Mouse (Mus musculus) ES-E14 (cell line): ENCODE measurements at regions not wholly inside any gene's neighbourhood (a gene's known extent, or its start where the extent isn't known, plus 50 kb on each side); places are given as distances from the start of the nearest gene placed in this dataset.

ENCODE experiments used
- DNase-seq: peaks from one replicate; pipeline ENCODE4 v3.0.0-alpha.2; 2013; ENCODE audit warnings: low read depth, low spot score
- H3K27ac ChIP-seq: 2 replicates; pipeline ENCODE4 v1.5.1; 2012; ENCODE audit warnings: low read depth, mild to moderate bottlenecking, low read length, moderate library complexity, mixed read lengths; ENCODE audit not compliant: poor library complexity, insufficient read depth, severe bottlenecking
- H3K36me3 ChIP-seq: 2 replicates; pipeline ENCODE4 v1.6.1; 2012; ENCODE audit warnings: mild to moderate bottlenecking, low read length, moderate library complexity, mixed read lengths; ENCODE audit not compliant: control insufficient read depth, poor library complexity, insufficient read depth, severe bottlenecking
- H3K4me1 ChIP-seq, 2 experiments: fragments of 150-350 bp in 1 of 2; sonication (generic) in 1 of 2; 2 replicates each; pipeline ENCODE4 v1.6.1; 2012; ENCODE audit warnings: low read length in 2 of 2, mild to moderate bottlenecking in 1 of 2, mixed read lengths in 1 of 2; ENCODE audit not compliant: control insufficient read depth in 2 of 2, insufficient read depth in 2 of 2, poor library complexity in 1 of 2
- H3K4me3 ChIP-seq, 2 experiments: fragments of 150-350 bp in 1 of 2; sonication (generic) in 1 of 2; 2 replicates each; pipeline ENCODE4 v1.5.1; 2012; ENCODE audit warnings: low read length in 2 of 2, low read depth in 1 of 2, mild to moderate bottlenecking in 1 of 2, mixed read lengths in 1 of 2; ENCODE audit not compliant: insufficient read depth in 1 of 2, poor library complexity in 1 of 2, severe bottlenecking in 1 of 2
- H3K9ac ChIP-seq: 2 replicates; pipeline ENCODE4 v1.6.1; 2012; ENCODE audit warnings: low read depth, mild to moderate bottlenecking, low read length, mixed read lengths; ENCODE audit not compliant: poor library complexity, insufficient read depth, severe bottlenecking
- H3K9me3 ChIP-seq: fragments of 150-350 bp; sonication (generic); 2 replicates; pipeline ENCODE4 v1.6.1; 2012; ENCODE audit warnings: low read depth, mild to moderate bottlenecking, low read length; ENCODE audit not compliant: control insufficient read depth, insufficient read depth
- CHD2 ChIP-seq: IDR thresholded peaks from 2 replicates; pipeline ENCODE4 v1.6.1; 2014; ENCODE audit warnings: mild to moderate bottlenecking, low read depth, low read length, inconsistent platforms
- HCFC1 ChIP-seq: IDR thresholded peaks from 2 replicates; pipeline ENCODE4 v1.6.1; 2012; ENCODE audit warnings: low read length, inconsistent platforms, borderline replicate concordance; ENCODE audit not compliant: insufficient read depth
- MAFK ChIP-seq: IDR thresholded peaks from 2 replicates; pipeline ENCODE4 v1.6.1; 2014; ENCODE audit warnings: mild to moderate bottlenecking, low read depth, low read length, inconsistent platforms; ENCODE audit not compliant: insufficient read depth
- ZC3H11A ChIP-seq: IDR thresholded peaks from 2 replicates; pipeline ENCODE4 v1.6.1; 2012; ENCODE audit warnings: low read depth, mild to moderate bottlenecking, inconsistent platforms, low read length, borderline replicate concordance
- ZNF384 ChIP-seq: IDR thresholded peaks from 2 replicates; pipeline ENCODE4 v1.6.1; 2012; ENCODE audit warnings: low read depth, low read length, inconsistent platforms
- in situ Hi-C, 2 experiments: fragments of 600-800 bp; cut with MboI; formaldehyde crosslinking; loops; one replicate each; pipeline ENCODE4 v1.15.1; 2025; ENCODE audit warnings: low sequenced_read_pairs in 2 of 2, inconsistent platforms in 1 of 2; ENCODE audit not compliant: unreplicated experiment in 2 of 2

DNA sequence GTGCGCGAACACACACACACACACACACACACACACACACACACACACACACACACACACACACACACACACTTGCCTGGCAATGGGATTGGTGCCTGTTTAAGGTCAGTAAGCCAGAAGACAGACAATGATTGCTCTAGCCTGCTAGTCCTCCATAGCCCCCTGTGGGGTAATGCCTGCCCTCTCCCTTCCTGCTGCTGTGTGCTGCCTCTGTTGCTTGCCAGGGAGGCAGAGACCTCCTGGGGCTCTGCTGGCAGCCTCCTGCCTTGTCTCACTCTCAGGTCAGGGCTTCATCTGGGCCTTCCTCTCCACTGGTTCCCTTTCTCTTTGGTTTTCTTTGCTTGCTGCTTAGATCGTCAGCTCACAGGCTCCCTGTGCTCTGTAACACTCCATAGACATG, 225.6 kb downstream of the Igsf11 start:
- H3K4me1 ChIP-seq, result peaks cover 0 to 3% of the 10 kb centered on the region in 2 experiments; a peak in 1 of 4 replicates
- no peaks in the 10 kb centered on the region for H3K36me3 ChIP-seq
- H3K4me3 ChIP-seq, result no peak overlapping the region
- H3K27ac ChIP-seq, result no peak overlapping the region
- DNase-seq, result no peak
- TF ChIP-seq ZC3H11A, result no peak
- TF ChIP-seq MAFK, result no peak
- no peak for TF ChIP-seq HCFC1
- TF ChIP-seq CHD2, result no peak
- TF ChIP-seq ZNF384, result no peak
- H3K9me3 ChIP-seq, result no peaks in the 10 kb centered on the region
- no peak overlapping the region for H3K9ac ChIP-seq
- in situ Hi-C loops, result no loop called here

- TF ChIP-seq HCFC1, result no peak
- TF ChIP-seq ZC3H11A, result no peak
- TF ChIP-seq MAFK, result no peak
- TF ChIP-seq CHD2, result no peak
- TF ChIP-seq ZNF384, result no peak
- Histone ChIP-seq H3K36me3 (no peaks in the 10 kb centered on the region), H3K27ac (no peak overlapping the region), H3K4me3 (no peak overlapping the region), H3K9me3 (no peaks in the 10 kb centered on the region), H3K4me1 (peaks cover 0 to 3% of the 10 kb centered on the region in 2 experiments; a peak in 1 of 4 replicates), H3K9ac (no peak overlapping the region)
- no peak for DNase-seq
- in situ Hi-C loops, result no loop called here
These were observed 227.3 kb downstream of the Igsf11 start for GRCm38 (mm10) chr16:39119811-39120210.

GRCm38 (mm10) chr16:39123445-39123952, 231.0 kb downstream of the Igsf11 start:
- Histone ChIP-seq H3K9me3 (no peaks in the 10 kb centered on the region), H3K4me3 (no peak overlapping the region), H3K36me3 (no peaks in the 10 kb centered on the region), H3K9ac (no peak overlapping the region), H3K4me1 (no peaks in the 10 kb centered on the region), H3K27ac (no peak overlapping the region)
- no peak for TF ChIP-seq CHD2
- DNase-seq, result no peak
- in situ Hi-C loops, result no loop called here

GRCm38 (mm10) chr16:39132459-39132858, 240.0 kb downstream of the Igsf11 start:
- H3K4me1 ChIP-seq, result no peaks in the 10 kb centered on the region
- TF ChIP-seq HCFC1 (no peak), ZNF384 (no peak), MAFK (no peak), ZC3H11A (no peak), CHD2 (no peak)
- in situ Hi-C loops, result no loop called here

GRCm38 (mm10) chr16:39135777-39136176, 243.3 kb downstream of the Igsf11 start:
- Histone ChIP-seq H3K9ac (no peak overlapping the region), H3K36me3 (no peaks in the 10 kb centered on the region), H3K9me3 (no peaks in the 10 kb centered on the region), H3K4me3 (no peak overlapping the region), H3K27ac (no peak overlapping the region), H3K4me1 (no peaks in the 10 kb centered on the region)
- no peak for DNase-seq
- in situ Hi-C loops, result no loop called here
- no peak for TF ChIP-seq CHD2
- TF ChIP-seq ZC3H11A, result no peak
- TF ChIP-seq MAFK, result no peak
- TF ChIP-seq ZNF384, result no peak
- TF ChIP-seq HCFC1, result no peak

More at GRCm38 (mm10) chr16:39132459-39132858, 240.0 kb downstream of the Igsf11 start:
- H3K36me3 ChIP-seq, result no peaks in the 10 kb centered on the region
- H3K9ac ChIP-seq, result no peak overlapping the region
- H3K27ac ChIP-seq, result no peak overlapping the region
- no peak overlapping the region for H3K4me3 ChIP-seq
- no peak for DNase-seq
- no peaks in the 10 kb centered on the region for H3K9me3 ChIP-seq
